Mouse (Mus musculus) A20 (cell line): ENCODE results near the gene Dis3.

Experiments
- DNase-seq: peaks from one replicate; pipeline ENCODE4 v3.0.0-alpha.2; 2011; ENCODE audit warnings: low read depth, low spot score

The Dis3 gene

GRCm38 (mm10) chr14:99099267-99099966, at the start of gene Dis3, which contains the start of gene Pibf1:
Gene Dis3 (minus strand): TSS chr14:99099770.
Gene Pibf1 (plus strand): TSS chr14:99099424.
- DNase-seq = peak; percentile 100

GRCm38 (mm10) chr14:99146841-99147240, 47.3 kb upstream of the Dis3 start:
- DNase-seq = no peak

GRCm38 (mm10) chr14:99141786-99142633, 42.4 kb upstream of the Dis3 start:
- DNase-seq = peak; percentile 89

GRCm38 (mm10) chr14:99140036-99140435, 40.5 kb upstream of the Dis3 start:
- DNase-seq = no peak

GRCm38 (mm10) chr14:99136297-99136696, 36.7 kb upstream of the Dis3 start:
- no peak for DNase-seq

GRCm38 (mm10) chr14:99135761-99136160, 36.2 kb upstream of the Dis3 start:
- DNase-seq = no peak

- no peak for DNase-seq
These were observed 34.5 kb upstream of the Dis3 start for GRCm38 (mm10) chr14:99134048-99134447.

- DNase-seq = no peak
These were observed 29.5 kb upstream of the Dis3 start for GRCm38 (mm10) chr14:99129050-99129449.

- no peak for DNase-seq
These were observed 27.9 kb upstream of the Dis3 start for GRCm38 (mm10) chr14:99127509-99127908.

GRCm38 (mm10) chr14:99126713-99127112, 27.1 kb upstream of the Dis3 start:
- no peak for DNase-seq

GRCm38 (mm10) chr14:99124076-99124475, 24.5 kb upstream of the Dis3 start:
- no peak for DNase-seq

GRCm38 (mm10) chr14:99121584-99122339, 22.2 kb upstream of the Dis3 start:
- DNase-seq = no peak

GRCm38 (mm10) chr14:99117576-99117975, 18.0 kb upstream of the Dis3 start:
- peak; percentile 32 for DNase-seq

- DNase-seq = no peak
These were observed 9.2 kb upstream of the Dis3 start for GRCm38 (mm10) chr14:99108762-99109161.

- DNase-seq = no peak
These were observed 8.1 kb upstream of the Dis3 start for GRCm38 (mm10) chr14:99107631-99108187.

GRCm38 (mm10) chr14:99106671-99107070, 7.1 kb upstream of the Dis3 start:
- no peak for DNase-seq

GRCm38 (mm10) chr14:99104542-99105123, 5.1 kb upstream of the Dis3 start:
- DNase-seq = no peak

- no peak for DNase-seq
These were observed 3.5 kb upstream of the Dis3 start for GRCm38 (mm10) chr14:99103050-99103449.

GRCm38 (mm10) chr14:99099967-99100587, 507 bp upstream of the Dis3 start:
- DNase-seq = no peak

GRCm38 (mm10) chr14:99088947-99089346, 10.6 kb downstream of the Dis3 start:
- DNase-seq = no peak

- DNase-seq = no peak
These were observed 28.4 kb downstream of the Dis3 start for GRCm38 (mm10) chr14:99071146-99071545.
